Mouse (Mus musculus): Measurements from ENCODE around the gene Itga3. TPM values are rescaled to one million over a fixed set of nuclear protein-coding genes. Genes with fewer than 3 reads are reported as not detected.

Gene Itga3
- total RNA-seq, 2 experiments from 2014 or later: 14.3 to 14.6 TPM

- DNase-seq: peak; percentile 77 to 81
- intact Hi-C loops (cut with DNase I): no loop called here
These were observed 67.0 kb downstream of the Itga3 start, which contains the start of gene Samd14 for GRCm38 (mm10) chr11:95009629-95010014. Samd14 (plus strand) TSS chr11:95009879.

- intact Hi-C loops (cut with DNase I): no loop called here
- DNase-seq: peak; percentile 48 to 70
These were observed 67.7 kb downstream of the Itga3 start for GRCm38 (mm10) chr11:95008661-95009628.

GRCm38 (mm10) chr11:95007418-95007817, 69.2 kb downstream of the Itga3 start:
- intact Hi-C loops (cut with DNase I): no loop called here
- peak in 1 of 2 experiments; percentile 1 for DNase-seq

GRCm38 (mm10) chr11:95006525-95007219, 69.9 kb downstream of the Itga3 start:
- intact Hi-C loops (cut with DNase I): no loop called here

GRCm38 (mm10) chr11:95006038-95006437, 70.6 kb downstream of the Itga3 start:
- intact Hi-C loops (cut with DNase I): no loop called here
- DNase-seq: no peak

More at GRCm38 (mm10) chr11:95006525-95007219, 69.9 kb downstream of the Itga3 start:
- peak; percentile 85 for DNase-seq

- intact Hi-C loops (cut with DNase I): no loop called here
- DNase-seq: no peak
These were observed 71.7 kb downstream of the Itga3 start for GRCm38 (mm10) chr11:95004937-95005198.

- intact Hi-C loops (cut with DNase I): no loop called here
- peak; percentile 54 to 64 for DNase-seq
These were observed 72.3 kb downstream of the Itga3 start for GRCm38 (mm10) chr11:95004136-95004936.

GRCm38 (mm10) chr11:95002705-95003104, 73.9 kb downstream of the Itga3 start:
- DNase-seq: no peak
- intact Hi-C loops (cut with DNase I): no loop called here

GRCm38 (mm10) chr11:95001584-95002347, 74.8 kb downstream of the Itga3 start:
- intact Hi-C loops (cut with DNase I): loop anchor here (1.0 to 2.0 kb wide), 2 partner anchors 22 to 63 kb away; no protein-coding TSS in a partner anchor

GRCm38 (mm10) chr11:95001058-95001457, 75.5 kb downstream of the Itga3 start:
- intact Hi-C loops (cut with DNase I): loop anchor here (1.0 to 2.0 kb wide), 2 partner anchors 22 to 62 kb away; no protein-coding TSS in a partner anchor
- peak; percentile 73 to 80 for DNase-seq

More at GRCm38 (mm10) chr11:95001584-95002347, 74.8 kb downstream of the Itga3 start:
- no peak for DNase-seq

- peak in 1 of 2 experiments; percentile 45 for DNase-seq
- intact Hi-C loops (cut with DNase I): loop anchor here (2.0 kb wide), 1 partner anchor 62 kb away; no protein-coding TSS in a partner anchor
These were observed 76.1 kb downstream of the Itga3 start for GRCm38 (mm10) chr11:95000548-95000947.

GRCm38 (mm10) chr11:95000128-95000527, 76.5 kb downstream of the Itga3 start:
- intact Hi-C loops (cut with DNase I): loop anchor here (2.0 kb wide), 1 partner anchor 61 kb away; no protein-coding TSS in a partner anchor
- DNase-seq: no peak

- intact Hi-C loops (cut with DNase I): no loop called here
- DNase-seq: no peak
These were observed 78.5 kb downstream of the Itga3 start for GRCm38 (mm10) chr11:94998041-94998531.

- intact Hi-C loops (cut with DNase I): no loop called here
- DNase-seq: no peak
These were observed 79.0 kb downstream of the Itga3 start for GRCm38 (mm10) chr11:94997596-94997995.

- DNase-seq: no peak
- intact Hi-C loops (cut with DNase I): no loop called here
These were observed 79.6 kb downstream of the Itga3 start for GRCm38 (mm10) chr11:94996984-94997383.

- no peak for DNase-seq
- intact Hi-C loops (cut with DNase I): no loop called here
These were observed 80.5 kb downstream of the Itga3 start for GRCm38 (mm10) chr11:94996101-94996500.

- intact Hi-C loops (cut with DNase I): no loop called here
These were observed 81.4 kb downstream of the Itga3 start for GRCm38 (mm10) chr11:94994947-94995772.

More at GRCm38 (mm10) chr11:94994947-94995772, 81.4 kb downstream of the Itga3 start:
- DNase-seq: peak in 1 of 2 experiments; percentile 5
